Mouse (Mus musculus): Measurements from ENCODE around the gene Cfap100. TPM values are rescaled to one million over a fixed set of nuclear protein-coding genes. Genes with fewer than 3 reads are reported as not detected.
A peak's percentile ranks its signal among the peaks of the same experiment; 100 is the strongest.

Gene Cfap100
- total RNA-seq (2021), result under 1 TPM; 0.11 to 0.13 TPM
- long read RNA-seq, experiment 1, result 0 reads
- long read RNA-seq, experiment 2, result 0 reads

DNA sequence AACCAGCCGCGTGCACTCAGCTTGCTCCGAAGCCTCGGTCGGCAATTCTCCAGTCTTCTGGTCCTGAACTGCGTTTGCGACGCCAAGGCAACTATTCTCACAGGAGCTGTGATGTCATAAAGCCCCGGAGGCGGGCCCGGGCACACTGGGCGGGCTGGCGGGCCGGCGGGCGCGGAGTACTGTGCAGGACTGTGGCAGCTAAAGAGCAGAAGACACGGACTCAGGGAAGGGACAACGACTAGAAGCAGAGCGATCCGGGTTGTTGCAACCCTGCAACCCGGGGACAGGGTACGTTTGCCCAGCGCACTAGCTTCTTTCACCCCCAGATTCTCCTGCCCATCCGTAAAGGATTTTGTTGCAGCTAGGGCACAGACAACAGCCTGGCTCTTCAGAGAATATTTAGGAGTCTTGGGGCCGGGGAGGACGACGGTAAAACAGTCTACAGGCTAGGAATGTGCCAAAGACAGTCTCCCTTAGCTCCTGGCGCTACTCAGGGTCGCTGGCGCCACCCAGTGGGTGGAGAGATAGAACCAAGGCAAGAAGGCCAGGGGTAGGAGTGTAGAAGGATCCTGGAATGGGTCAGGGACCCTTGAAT is at the start of gene Cfap100:
Gene Cfap100, minus strand, starts transcription at position 418 of the 595 bp plus-strand sequence.
- DNase-seq, result peak; percentile 84
- peak within 1 kb of the TSS; percentile 76 for H3K4me3 ChIP-seq
- H3K27ac ChIP-seq, result peak within 1 kb of the TSS; percentile 70
- intact Hi-C loops (cut with DNase I), result loop anchor here (5.0 to 10.0 kb wide), 3 partner anchors 46 to 754 kb away; no protein-coding TSS in a partner anchor
- TF ChIP-seq CTCF (IDR thresholded peaks at IDR 0.05), result peak; percentile 78

DNA sequence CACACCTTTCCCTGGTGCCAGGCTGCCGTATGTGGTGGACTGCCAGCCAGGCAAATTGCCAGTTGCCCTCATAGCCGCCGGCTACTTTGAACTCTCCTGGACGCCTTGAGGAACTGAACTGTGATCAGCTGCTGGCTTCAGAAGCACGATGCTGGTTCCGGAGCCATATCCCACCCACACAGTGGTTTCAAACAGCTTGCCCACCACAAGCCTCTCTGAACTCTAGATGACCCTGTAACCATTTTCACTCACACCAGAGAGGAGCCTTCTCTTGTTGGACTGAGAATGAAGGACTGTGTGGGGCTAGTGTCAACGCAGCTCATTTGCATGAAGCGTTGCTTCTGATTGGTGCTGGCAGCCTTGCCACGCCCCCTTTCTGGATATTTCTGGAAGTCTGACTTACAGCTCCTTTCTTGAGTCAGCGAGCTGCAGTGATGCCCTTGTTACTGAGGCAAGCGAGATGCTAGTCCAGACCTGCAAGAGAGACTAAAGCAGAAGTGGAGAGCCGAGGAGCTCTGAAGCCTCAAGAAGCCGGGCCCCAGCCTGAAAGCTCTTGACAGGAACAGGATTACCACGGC is 48.4 kb upstream of the Cfap100 start:
- Histone ChIP-seq H3K4me3 (peak overlapping the region; percentile 1; the same call in 1 of the 2 replicates), H3K27ac (peak overlapping the region; percentile 80)
- intact Hi-C loops (cut with DNase I), result no loop called here
- no peak for TF ChIP-seq CTCF (IDR thresholded peaks at IDR 0.05)
- peak; percentile 88 for DNase-seq

DNA sequence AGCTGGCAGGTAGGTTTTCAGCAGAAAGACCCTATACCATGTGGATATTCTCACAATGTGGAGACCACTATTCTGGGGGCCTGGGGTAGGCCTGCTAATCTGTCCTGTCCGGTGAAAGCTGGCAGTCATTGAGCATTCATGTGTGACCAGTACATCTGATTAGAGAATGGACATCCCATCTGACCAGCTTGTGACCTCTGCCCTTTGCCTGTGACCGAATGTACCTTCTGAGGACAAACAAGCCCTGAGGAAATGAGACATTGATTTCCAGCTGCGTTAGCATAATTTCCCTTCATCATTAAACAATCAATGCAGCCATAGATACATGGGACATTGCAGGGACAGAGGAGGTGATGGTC is 47.2 kb upstream of the Cfap100 start:
- no peak for DNase-seq
- Histone ChIP-seq H3K27ac (peak overlapping the region; percentile 80), H3K4me3 (no peak overlapping the region)
- intact Hi-C loops (cut with DNase I), result no loop called here
- no peak for TF ChIP-seq CTCF (IDR thresholded peaks at IDR 0.05)

DNA sequence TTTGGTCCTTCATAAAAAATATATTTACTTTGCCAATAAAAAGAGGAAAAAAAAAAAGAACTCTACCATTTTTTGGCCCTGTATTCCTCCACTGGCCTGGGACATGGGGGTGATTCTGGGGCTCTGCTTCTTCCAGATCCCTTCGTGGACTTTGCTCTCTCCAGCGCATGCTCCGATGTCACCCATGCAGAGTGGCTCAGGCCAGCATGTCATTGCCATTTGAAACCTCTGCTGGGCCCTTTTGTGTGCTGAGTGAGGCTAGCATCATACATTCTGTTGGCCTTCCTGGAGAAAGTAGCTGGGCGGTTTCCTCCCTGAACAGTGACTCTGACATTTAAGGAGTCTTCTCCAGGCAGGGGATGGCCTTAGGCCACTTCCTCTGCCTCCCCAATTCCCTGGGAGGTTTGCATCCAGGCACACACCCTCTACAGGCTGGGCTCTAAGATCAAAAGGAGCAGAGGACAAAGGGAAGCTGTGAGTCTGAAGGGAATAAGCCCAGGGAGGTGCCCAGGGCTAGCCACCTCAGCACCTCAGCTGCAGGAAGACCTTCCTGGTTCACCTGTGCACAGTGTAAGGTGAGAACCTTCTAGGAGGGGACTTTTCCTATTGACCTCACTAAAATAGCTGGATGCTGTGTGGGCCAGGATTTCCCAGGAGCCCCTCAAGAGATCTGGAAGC is 46.7 kb upstream of the Cfap100 start:
- H3K4me3 ChIP-seq, result no peak overlapping the region
- DNase-seq, result no peak
- no peak for TF ChIP-seq CTCF (IDR thresholded peaks at IDR 0.05)
- peak overlapping the region; percentile 80 for H3K27ac ChIP-seq
- intact Hi-C loops (cut with DNase I), result no loop called here

DNA sequence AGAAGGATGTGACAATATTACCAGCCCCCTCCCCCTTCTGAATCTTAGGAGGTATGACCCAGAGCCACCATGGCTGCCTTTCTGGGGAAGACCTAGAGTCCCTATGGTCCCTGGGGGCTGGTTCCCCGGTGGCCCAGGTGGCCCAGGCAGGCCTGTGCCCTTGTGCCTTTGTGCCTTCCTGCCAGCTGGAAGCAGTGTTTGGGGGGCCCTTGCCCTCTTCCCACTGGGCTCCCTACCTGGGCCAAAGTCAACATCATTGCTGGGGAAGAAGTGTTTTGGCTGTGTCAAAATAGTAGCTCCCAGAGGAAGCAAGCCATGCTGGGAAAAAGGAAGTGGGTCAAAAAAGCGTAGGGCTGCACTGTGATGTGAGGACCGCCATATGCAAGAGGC is 45.8 kb upstream of the Cfap100 start:
- no peak for DNase-seq
- Histone ChIP-seq H3K4me3 (0 out of 2 replicates have a peak overlapping the region, but pooled peaks have one; percentile 2), H3K27ac (peak overlapping the region; percentile 100)
- TF ChIP-seq CTCF (IDR thresholded peaks at IDR 0.05), result no peak
- intact Hi-C loops (cut with DNase I), result no loop called here

DNA sequence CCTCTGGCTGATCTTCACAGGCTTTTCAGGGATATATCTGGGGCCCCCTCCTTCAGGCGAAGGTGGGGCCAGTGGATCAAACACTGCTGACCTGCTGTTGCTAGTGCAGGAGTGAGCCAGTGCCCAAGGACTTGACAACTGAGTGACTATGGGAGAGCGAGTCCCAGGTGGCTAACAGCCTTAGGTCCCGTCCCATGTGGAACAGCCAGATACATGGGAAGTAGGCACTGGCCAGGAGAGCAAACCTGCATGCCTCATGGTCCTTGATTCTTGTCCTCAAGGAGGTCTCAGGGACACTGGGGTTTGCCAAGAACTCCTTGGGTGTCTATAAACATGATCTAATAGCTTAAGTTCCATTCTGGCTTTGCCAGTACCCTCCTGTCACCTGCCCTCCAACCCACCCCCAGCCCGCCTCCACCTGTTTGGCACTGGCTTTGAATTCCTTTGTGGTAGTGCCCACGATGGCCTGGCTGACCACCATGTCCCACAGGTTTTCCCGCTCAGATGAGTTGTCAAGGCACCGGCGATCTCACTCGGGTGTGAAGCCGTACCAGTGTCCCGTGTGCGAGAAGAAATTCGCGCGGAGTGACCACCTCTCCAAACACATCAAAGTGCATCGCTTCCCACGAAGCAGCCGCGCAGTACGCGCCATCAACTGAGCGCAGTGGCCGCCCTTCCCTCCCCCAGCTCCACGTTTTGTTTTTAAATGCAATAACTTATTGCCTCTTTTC is 45.2 kb upstream of the Cfap100 start:
- no peak for DNase-seq
- TF ChIP-seq CTCF (IDR thresholded peaks at IDR 0.05), result no peak
- peak overlapping the region; percentile 13 for H3K4me3 ChIP-seq
- intact Hi-C loops (cut with DNase I), result loop anchor here (2.0 kb wide), 1 partner anchor 33 kb away; no protein-coding TSS in a partner anchor
- H3K27ac ChIP-seq, result peak overlapping the region; percentile 100

DNA sequence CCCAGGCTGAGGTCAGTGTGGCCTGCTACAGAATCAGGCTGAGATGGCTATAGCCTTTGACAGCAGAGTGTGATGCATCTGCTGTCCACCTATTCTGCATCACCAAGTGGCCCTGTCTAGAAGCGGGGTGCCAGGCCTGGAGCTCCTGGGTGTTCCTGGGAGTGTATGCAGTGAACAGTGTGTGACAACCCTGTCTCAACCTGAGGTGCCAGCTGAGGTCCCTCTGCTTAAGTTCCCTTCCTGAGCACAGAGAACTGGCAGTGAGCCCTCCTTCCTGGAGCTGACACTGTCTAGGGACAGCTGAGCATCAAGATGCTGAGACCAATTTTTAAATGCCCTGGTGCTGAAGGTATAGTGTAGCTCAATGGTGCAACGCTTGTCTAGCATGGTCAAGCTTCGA is 44.1 kb upstream of the Cfap100 start:
- TF ChIP-seq CTCF (IDR thresholded peaks at IDR 0.05), result no peak
- peak; percentile 77 for DNase-seq
- peak overlapping the region; percentile 100 for H3K27ac ChIP-seq
- peak overlapping the region; percentile 25; the same call in 1 of the 2 replicates for H3K4me3 ChIP-seq
- intact Hi-C loops (cut with DNase I), result loop anchor here (2.0 kb wide), 1 partner anchor 34 kb away; no protein-coding TSS in a partner anchor

DNA sequence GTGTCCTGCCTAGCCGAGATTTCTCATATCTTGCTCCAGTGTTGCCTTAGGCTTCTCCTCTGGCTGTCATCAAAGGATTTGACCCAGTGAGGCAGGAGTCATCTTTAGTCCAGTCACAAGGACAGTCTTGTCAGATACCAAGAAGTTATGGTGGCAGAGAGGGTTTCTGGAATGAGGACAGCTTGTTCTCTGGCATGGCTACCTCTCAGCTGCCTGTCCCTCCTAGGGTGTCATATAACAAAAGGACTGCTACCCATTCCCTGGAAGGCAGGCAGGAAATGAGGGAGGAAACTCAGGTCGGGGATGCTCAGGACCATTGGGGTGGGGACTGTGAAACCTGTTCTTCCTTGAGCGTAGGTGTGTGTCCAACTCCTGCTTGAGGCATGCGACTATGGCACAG is 43.5 kb upstream of the Cfap100 start:
- peak; percentile 68 for DNase-seq
- no peak for TF ChIP-seq CTCF (IDR thresholded peaks at IDR 0.05)
- intact Hi-C loops (cut with DNase I), result loop anchor here (2.0 kb wide), 1 partner anchor 35 kb away; no protein-coding TSS in a partner anchor
- Histone ChIP-seq H3K4me3 (peak overlapping the region; percentile 51), H3K27ac (peak overlapping the region; percentile 100)

DNA sequence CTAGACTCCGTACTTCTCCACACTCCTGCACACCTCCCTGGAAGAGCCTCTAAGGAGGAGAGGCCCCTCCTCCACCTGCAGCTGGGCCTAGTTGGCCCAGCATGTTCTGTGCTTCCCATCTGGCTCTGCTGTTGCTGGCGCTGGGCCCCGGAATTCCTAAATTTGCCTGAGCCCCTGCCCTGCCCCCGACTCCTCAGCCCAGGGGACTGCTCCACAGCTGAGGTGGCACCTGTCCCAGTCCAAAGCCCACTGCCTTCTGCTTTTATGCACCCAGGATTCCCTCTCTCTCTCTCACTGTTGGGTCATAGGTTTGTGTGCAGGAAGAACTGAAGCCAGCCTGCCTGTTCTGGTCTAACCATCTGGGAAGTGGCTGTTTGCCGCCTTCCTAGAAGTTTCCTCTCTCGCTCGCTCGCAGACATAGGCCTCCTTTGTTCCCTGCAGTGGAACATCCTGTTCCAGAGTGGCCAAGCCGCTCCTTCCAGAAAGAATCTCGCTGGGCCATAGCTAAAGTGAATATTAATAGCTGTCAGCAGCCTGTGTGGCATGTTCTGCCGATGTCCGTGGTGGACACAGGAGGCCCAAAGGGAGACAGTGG is 42.4 kb upstream of the Cfap100 start:
- TF ChIP-seq CTCF (IDR thresholded peaks at IDR 0.05), result no peak
- intact Hi-C loops (cut with DNase I), result no loop called here
- Histone ChIP-seq H3K4me3 (peak overlapping the region; percentile 51), H3K27ac (peak overlapping the region; percentile 100)
- peak; percentile 76 for DNase-seq

DNA sequence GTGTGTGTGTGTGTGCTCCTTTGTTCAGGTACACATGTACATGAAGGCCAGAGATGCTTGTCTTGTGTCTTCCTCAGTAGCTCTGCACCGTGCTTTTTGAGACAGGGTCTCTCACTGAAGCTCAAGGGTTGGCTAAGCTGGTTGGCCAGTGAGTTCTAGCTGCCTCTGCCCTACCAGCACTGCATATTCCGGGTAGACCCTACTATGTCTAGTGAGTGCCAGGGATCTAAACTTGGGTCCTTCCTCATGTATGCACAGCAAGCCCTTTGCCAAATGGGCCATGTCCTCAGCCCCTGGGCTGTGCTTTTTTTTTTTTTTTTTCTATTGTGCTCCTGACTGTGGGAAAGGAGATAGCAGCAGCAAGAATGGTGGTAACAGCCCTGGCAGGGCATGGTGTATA is 41.7 kb upstream of the Cfap100 start:
- TF ChIP-seq CTCF (IDR thresholded peaks at IDR 0.05), result no peak
- intact Hi-C loops (cut with DNase I), result no loop called here
- H3K4me3 ChIP-seq, result peak overlapping the region; percentile 51
- no peak for DNase-seq
- H3K27ac ChIP-seq, result peak overlapping the region; percentile 100

DNA sequence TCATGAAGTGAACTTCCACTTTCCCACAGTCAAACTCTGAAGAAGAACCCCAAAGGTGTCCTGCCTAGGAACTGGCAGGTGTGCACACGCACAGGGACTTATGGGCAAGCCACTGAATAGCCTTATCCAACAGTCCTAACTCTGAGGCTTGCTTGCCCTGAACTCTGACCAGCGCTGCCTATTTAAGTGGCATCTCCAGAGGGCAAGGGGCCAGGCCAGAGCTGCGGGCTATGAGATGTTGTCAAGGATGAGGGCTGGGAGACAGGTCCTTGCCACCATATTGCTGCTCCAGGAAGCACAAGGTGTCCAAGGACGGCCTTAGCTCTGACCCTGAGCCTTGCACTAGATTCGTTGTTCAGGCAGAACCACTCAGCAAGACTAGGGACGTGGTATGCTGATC is 40.4 kb upstream of the Cfap100 start:
- no peak for TF ChIP-seq CTCF (IDR thresholded peaks at IDR 0.05)
- DNase-seq, result no peak
- H3K4me3 ChIP-seq, result peak overlapping the region; percentile 99
- H3K27ac ChIP-seq, result peak overlapping the region; percentile 100
- intact Hi-C loops (cut with DNase I), result no loop called here

DNA sequence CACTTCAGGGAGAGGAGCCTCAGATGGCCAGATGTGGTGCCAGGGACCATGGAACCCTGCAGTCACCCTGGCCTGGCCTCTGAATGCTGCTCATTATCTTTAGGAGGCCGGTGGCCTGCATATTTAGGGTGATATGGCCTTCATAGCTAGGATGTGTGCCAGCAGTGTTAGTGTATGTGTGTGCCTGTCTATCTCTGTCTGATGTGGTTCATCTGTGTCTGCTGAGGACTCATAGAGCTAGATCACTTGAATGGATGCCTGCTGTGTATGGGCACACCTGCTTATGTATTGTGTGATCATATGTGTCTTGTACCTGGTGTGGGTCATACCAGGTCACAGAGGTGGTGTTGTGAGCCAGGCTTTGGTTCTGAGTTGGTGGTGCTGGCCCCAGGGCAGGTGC is 39.6 kb upstream of the Cfap100 start:
- no peak for TF ChIP-seq CTCF (IDR thresholded peaks at IDR 0.05)
- Histone ChIP-seq H3K4me3 (peak overlapping the region; percentile 99), H3K27ac (peak overlapping the region; percentile 100)
- intact Hi-C loops (cut with DNase I), result no loop called here
- DNase-seq, result no peak

All from gastrocnemius, adult 2 months (tissue).